Mouse (Mus musculus) gastrocnemius, adult 18-20 months (tissue): ENCODE data around the gene Als2cr12. TPM values are rescaled to one million over a fixed set of nuclear protein-coding genes. Genes with fewer than 3 reads are reported as not detected.
"Not testable (repeated sequence)": the region's sequence is repeated elsewhere in the genome, so short reads cannot be mapped to it uniquely, and the experiment has no call there.

Experiments
- DNase-seq: peaks from one replicate; pipeline ENCODE4 v3.0.0; 2021; ENCODE audit warnings: low spot score
- total RNA-seq, 2 experiments: library from RNA; stranded (reverse); gene quantifications; 2 replicates each; pipeline ENCODE4 v1.2.3; 2021

Gene Als2cr12
- total RNA-seq, 2 experiments from 2014 or later, result not detected

DNA sequence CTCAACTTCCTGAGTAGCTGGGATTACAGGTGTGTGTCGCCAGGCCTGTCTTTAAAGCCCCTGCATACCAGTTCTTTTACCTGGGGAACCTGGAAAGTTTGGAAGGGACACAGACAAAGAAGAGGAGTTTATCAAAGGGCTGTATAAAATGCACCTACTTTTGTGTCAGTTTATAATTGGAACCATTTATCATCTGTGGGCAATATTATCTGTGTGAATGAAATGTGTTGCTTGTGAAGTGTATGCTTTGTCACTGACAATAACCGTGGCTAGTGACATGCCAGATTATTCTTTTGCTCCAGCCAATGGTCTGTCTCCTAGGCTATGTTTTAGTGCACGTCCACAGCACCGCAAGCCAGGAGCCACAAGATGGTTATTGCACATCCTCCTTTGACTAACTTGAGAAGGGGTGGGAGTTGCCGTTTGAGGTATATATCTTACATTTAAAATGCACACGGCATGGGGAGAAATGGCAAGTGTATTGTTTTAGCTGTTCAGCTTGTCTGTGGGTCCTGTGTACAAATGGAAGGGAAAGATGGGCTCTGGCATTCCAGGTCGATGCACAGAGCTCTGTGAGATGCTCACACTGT, 23.7 kb upstream of the Als2cr12 start:
- no peak for DNase-seq

DNA sequence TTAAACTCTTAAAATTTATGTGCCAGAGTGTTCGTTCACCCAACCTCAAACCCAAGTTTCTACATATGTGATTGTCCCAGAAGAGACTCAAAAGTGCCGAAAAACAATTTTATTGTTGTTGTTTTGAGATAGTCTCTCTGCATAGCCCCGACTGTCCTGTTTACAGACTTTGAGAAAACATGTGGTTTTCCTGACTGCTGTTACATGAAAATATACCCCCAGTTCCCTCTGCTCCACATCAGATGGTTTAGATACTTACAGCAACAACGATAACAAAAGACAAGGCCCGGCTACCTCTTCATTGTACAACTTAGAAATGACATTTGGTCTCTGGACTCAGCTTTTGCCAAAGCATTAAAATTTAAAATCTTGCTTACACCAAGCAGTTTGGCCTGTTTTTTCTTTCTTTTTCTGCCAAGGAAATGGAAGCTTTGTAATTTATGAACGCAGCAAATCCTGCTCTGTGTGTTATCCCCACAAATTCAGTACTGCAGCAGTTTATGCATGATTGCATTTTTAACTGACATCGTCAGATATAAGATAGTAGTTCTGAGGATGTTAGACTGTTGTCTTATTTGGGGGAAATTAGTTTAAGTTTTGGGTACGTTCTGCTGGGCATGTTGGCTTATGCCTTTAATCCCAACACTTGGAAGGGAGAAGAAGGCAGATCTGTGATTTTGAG, 21.9 kb upstream of the Als2cr12 start:
- DNase-seq, result no peak

DNA sequence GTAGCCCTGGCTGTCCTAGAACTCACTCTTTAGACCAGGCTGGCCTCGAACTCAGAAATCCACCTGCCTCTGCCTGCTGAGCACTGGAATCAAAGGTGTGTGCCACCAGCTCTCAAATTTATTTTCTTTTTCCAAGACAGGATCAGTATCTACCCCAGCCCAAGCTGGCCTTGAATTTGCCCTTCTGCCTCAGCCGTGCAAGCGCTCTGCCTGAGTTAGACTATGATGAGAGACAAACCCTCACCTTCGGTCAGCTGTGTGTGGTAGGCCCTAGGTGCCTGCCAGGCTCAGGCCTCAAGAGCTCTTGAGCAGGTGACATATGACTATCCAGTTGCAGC, 21.1 kb upstream of the Als2cr12 start:
- DNase-seq, result no peak

DNA sequence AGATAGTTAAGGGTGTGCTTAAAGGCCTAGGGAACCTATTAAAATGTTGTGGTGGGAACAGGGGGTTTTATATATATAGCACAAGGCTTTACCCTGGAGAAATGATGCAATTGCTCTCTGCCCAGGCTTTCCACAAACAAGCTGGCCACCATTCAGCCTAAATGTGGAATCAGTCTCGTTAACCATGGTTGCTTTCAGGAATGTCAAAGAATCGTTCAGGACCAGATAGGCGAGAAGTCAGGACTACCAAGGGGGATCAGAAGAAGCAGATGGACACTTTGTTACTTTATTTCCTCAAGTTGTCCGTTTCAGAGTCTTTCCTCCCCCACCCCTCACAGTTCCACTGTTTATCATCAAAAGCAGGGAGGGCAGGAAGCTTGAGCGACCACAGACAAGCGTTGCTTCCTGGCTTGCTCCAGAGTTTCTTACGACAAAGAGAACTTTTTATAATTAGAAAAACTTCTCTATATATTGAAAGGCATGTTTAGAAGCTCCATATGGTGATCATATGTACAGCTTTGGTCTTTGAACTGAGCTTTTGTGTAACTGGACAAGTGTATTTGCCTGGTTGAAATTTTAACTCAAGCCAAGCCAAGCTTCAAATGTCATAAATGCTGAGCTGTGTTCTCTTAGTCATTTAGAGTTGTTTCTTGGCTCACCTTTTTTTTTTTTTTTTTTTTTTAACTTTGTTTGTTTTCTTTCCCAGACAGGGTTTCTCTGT, 20.5 kb upstream of the Als2cr12 start:
- no peak for DNase-seq

DNA sequence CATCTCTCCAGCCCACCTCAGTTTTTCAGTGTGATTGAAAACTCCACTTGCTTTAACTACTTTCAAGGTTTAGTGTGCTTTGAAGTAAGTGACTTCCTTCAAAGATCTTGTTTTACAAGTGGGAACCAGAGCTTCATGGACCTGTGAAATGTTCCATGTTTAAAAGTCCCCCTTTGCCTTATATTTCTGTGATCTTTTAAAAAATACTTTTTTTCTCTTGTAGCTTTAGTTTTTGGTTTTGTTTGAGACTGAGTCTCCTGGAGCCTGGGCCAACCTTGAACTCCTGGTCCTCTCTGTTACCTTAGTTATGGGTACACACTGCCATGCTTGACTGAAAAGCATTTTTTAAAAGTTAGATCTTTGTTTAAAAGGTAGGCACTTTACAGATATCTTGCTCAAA, 19.7 kb upstream of the Als2cr12 start:
- DNase-seq, result no peak

DNA sequence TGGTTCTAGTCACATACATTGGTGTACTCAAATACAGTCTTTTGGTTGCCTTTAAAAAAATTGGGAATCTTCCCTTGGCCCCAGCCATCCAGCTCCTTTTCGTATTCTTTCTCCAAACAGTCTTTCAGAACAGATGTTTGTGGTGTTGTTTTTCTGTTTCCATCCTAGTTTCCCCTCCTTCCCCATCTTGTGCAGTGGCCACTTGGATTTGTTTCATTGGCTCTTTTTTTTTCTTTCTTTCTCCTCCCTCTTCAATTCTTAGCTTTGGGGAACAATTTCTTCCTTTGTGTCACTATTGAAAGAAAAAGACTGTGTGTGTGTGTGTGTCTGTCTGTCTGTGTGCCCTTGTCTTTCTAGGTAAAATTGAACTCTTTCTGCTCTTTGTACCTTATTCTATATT, 18.6 kb upstream of the Als2cr12 start:
- DNase-seq, result no peak

DNA sequence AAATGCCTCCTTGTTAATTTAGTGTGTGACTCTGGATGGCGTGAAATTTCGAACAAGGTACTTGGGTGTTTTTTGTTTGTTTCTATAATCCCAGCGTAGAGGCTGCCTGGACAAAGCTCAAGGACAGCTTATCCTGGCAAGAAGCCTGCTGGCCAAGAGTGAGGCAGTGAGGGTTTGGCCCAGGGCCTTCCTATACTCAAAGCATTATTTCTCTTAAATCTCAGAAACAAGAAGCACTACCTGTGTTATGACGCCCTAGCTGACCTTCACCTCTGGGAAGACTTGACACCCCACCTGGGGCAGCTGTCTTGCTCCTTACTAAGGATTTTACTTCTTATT, 18.1 kb upstream of the Als2cr12 start:
- peak; percentile 82 for DNase-seq

DNA sequence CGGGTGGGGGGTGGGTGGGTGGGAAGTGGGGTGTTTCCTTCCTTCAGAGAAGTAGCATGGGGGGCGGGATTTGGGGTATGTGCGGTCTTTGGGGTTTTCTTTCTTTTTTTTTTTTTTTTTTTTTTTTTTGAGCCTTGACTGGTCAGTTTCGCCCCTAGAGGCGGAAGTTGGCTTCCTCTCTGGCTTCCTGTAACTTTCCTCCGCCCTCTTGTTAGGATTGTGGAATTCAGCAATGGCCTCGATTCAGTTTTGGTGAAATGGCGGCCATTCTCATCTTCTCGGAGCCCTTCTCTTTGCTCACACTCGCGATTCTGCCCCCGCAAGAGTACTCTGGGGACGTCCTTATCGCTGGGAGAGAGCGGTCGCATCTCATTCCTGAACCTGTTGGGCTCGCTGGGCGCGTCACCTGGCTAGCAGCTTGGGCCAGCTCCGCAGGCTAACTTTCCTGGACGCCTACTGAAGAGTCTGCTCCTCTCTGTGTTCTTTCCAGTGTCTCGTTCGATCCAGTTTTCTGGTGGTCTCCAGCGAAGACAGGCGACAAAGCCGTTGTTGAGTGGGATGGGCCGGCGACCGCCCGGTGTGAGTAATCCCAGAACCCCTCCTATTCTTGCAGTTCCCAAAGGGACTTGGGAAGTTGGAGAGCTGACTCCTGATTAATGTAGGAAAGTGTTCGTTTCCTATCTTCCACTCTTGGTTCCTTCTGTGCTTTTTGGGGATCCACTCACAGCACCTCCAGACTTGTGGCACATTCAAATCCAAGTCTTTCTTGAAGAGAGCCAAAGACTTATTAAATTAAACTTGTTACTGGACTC, 17.5 kb upstream of the Als2cr12 start:
- peak; percentile 80 for DNase-seq

DNA sequence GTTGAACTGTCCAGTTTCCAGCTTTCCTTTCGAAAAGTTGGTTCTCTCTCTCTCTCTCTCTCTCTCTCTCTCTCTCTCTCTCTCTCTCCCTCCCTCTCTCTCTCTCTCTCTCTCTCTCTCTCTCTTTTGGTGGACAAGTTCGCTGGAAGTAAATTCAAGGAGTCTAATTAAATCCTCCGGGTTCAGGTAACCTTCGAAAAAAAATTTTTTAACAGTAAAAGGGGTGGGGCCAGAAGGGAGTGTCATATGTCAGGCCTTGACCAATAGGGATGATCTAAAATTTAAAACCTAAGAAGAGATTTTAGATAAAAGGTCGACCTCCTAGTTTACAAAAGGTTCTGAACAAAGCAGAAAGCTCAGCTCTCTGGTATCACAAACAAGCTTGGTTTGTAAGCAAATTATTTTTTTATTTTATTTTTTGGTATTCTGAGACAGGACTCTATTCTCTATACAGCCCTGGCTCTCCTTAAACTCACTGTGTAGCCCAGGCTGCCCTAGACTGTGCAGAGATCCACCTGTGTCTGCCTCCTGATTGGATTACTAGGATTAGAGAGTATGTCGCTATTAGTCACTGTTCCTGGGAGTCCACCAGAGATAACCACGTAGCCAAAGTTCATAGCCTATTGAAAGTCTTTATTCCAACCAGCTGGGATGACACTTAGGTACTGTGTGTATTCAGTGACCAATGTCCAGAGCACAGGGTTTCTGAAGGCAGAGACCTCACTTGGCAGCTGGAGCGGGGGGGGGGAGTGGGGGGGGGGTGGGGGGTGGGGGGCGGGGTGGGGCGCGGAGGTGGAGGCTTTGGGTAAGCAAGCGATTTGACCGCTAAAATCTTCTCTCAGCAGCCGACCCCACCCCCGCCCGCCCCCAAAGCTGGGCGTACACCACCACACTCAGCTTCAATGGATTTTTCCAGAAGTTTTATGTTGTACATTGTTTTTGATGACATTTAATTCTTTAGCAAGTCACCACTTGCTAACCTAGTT, 16.6 kb upstream of the Als2cr12 start:
- DNase-seq, result peak; percentile 66

DNA sequence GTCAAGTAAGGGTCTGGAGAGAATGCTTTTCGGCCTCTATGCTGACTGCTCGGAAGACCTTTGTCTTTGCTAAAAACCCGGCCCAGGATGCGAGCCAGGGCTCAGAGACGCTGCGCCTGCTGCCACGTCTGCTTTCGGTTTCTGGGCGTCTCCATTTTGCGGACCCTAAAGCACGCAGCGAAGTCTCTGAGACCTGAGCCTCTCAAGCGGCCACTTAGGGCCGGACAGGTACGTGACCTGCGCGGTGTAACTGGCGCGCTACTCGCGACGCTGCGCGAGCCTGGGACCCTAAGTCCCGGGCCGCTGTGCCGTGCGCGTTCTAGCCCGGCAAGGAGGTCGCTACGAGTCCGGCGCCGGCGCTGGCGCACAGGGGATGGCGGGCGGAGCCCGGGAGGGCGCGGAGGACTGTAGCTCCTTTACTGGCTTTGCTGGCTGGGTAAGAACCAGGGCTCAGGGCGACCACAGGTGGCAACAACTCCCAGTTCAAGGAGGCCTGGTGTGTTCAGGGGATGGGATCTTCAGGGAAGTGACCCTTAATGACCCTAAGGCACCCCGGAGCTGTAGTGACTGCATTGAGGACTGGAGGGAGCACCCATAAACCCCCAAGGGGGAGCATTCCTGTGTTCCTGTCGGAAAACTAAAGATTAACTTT, 15.7 kb upstream of the Als2cr12 start, which contains the start of gene Cflar:
TSS of gene Cflar (plus strand) at position 144 of the 652 bp plus-strand sequence.
- peak; percentile 79 for DNase-seq

DNA sequence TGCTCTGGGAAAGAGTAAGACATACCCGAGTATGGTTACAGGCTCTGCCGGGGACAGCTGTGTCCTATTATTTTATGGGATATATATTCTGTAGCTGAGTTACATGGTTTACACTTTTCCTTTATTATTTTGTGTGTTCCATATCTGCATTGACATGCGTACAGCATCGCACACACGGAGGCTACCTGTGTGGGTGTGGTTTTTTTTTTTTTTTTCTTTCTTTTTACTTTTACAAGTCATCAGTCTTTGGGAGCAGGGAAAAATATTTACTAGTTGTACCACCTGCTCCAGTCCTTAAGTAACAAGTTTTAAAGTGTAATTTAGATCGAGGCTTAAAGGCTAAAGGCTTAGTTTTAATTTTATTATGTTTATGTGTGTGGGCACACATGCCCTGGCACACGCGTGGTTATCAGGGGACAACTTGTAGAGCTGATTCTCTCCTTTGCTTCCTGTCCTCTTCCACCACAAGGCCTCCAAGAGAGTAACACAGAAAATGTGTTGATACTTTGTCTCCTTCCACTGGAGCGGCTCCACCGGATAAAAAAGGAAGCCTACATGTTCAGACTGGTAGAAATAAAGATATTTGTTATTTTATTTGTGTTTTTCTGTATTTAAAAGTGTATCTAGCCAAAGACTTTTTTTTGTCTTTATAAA, 15.0 kb upstream of the Als2cr12 start:
- no peak for DNase-seq

DNA sequence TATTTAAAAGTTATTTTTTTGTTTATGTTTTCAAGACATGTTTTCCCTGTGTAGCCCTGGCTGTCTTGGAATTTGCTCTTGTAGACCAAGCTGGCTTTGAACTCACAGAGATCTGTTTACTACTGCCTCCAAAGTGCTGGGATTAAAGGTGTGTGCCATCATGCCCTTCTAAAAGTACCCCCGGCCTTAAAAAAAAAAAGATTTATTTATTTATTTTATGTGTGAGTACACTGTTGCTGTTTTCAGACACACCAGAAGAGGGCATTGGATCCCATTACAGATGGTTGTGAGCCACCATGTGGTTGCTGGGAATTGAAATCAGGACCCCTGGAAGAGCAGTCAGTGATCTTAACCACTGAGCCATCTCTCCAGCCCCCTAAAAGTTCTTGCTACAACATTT, 14.3 kb upstream of the Als2cr12 start:
- not testable (repeated sequence) for DNase-seq

DNA sequence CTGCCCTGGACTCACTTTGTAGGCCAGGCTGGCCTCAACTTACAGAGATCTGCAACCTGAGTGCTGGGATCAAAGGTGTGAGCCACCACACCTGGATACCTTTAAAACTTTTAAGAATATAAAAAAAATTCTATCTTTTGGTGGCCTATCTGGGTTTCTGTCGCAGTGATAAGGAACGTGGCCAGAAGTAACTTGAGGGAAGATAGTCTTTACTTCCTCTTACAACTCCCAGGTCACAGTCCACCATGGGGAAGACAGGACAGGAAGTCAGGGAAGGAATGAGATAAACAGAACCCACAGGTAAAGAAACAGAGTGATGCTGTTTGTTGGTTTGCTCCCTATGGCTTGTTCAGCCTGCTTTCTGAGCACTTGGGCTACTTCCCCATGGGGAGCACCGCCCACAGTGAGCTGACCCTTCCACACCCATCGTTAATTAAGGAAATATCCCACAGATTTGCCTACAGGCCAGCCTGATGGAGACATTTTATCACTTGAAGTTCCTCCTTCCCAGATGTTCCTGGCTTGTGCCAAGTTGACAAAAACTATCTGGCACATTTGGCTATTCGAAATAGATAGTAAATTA, 4.9 kb upstream of the Als2cr12 start:
- not testable (repeated sequence) for DNase-seq

DNA sequence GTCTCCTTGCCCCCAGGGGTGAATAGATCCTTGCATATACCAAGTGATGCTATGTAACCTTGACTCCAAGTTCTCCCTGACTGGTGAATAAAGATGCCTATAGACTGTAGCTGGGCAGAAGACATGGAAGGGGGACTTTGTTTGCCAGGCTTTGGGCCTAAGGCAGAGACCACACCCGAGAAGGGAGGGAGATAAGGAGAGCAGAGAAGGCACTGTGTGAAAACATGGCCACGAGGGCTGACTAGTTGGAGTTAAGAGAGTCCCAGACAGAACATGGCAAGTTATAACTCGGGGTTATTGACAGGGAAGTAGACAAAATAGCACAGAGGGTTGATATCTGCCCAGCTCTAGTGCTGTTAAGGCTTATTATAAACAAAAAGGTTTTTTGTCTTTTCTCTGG, 4.2 kb upstream of the Als2cr12 start:
- no peak for DNase-seq

DNA sequence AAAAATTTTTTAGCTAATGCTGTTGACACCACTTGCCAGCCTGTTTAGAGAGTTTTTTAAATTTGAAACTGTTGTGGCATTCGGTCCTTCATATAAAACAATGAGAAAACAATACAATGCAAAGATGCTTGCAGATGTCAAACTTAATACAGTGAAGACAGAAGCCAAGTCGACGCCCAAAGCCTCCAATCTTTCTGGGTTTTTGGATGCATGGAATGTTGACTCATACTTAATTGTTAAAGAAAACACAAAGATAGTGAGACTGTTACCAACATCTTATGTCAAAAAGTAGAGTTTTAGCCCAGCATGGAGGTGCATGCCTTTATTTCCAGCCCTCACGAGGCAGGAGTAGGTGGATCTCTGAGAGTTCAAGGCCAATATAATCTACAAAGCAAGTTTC, 3.0 kb upstream of the Als2cr12 start:
- DNase-seq, result no peak

DNA sequence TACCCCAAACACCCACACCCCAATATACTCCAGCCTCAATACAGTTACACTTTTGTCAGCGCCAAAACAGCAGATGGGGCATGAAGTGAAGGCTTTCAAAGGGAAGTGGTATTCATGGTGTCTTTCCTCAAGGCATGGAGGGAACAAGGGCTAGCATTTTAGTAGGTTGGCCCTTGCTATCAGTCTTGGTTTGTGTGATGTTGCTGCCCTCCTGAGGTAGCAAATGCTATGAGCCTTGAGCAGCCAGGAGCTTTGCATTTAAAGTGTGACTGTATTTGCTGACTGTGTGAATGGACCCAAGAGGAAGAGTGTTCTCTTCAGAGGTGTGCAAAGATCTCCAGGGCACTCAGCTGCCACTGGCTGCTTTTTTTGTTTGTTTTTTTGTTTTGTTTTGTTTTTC, 1.8 kb upstream of the Als2cr12 start:
- not testable (repeated sequence) for DNase-seq

DNA sequence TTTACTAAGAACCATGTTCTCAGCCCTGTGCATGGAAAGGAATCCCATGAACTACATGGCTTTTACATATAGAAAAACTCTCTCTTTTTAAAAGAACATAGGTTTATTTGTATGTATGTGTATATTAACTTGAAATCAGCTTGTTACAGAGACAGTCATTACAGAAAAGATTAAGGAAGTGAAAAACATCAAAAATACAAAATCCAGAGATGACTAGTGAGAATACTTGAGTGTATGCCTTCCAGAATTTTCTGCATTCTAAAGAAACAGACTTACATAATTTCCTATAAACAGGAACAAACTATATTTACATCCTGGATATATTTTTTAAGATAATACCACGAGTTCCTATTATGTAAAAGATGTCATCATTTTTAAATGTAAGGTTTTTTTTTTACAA, 2.1 kb downstream of the Als2cr12 start:
- DNase-seq, result no peak

DNA sequence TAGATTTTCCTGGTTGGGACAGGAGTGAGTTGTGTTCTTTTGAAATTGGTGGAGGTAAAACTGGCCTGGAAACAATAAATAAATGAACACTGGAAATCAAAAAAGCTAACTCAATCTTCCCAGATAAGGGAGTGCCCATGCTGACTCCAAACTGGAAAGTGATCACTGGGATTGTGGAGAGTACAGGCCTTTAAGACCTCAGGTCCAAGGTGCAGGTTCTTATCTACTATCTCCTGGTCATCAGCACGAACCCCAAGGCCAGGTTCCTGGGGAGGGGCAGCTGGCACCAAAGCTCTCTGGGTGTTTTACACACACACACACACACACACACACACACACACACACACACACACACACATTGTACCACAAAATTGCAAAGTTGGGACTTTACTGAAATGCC, 4.1 kb downstream of the Als2cr12 start:
- not testable (repeated sequence) for DNase-seq

DNA sequence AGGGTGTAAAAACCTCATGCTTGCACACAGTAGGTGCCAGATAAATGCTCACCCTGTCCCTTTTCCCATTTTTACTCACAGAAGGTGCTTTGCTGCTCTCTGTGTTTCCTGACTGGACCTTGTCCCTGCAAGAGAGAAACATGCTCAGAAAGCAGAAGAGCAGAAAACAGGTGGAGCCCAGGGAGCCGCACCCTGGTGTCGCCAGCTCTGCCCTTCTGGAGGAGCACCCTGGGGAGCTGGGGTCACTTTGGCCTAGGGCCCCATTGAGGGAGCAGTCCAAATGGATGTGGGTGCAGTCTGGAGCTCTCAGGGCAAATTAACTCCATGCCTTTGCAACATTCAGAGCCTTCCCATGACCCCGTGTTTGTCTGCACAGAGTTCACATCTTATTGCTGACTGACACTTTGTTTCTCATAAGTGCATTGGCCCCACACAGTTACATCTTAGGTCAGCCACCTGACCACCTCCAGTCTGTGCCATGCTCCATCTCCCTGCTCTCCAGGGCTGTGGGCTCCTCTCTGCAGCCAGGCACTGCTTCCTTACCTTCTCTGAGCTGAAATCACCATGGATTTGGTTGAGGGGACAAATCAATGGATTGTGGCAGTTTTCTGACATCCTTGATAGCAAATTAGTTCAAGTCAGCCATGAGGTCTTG, 4.8 kb downstream of the Als2cr12 start:
- not testable (repeated sequence) for DNase-seq
